Mouse (Mus musculus) embryo, embryonic 11.5 days (tissue): ENCODE results near the gene Rere.
A peak's percentile ranks its signal among the peaks of the same experiment; 100 is the strongest.
"Not testable (repeated sequence)": the region's sequence is repeated elsewhere in the genome, so short reads cannot be mapped to it uniquely, and the experiment has no call there.

ENCODE experiments used
- DNase-seq: peaks from one replicate; pipeline ENCODE4 v3.0.0-alpha.2; 2012; ENCODE audit warnings: low read depth, low spot score

Gene Rere

DNA sequence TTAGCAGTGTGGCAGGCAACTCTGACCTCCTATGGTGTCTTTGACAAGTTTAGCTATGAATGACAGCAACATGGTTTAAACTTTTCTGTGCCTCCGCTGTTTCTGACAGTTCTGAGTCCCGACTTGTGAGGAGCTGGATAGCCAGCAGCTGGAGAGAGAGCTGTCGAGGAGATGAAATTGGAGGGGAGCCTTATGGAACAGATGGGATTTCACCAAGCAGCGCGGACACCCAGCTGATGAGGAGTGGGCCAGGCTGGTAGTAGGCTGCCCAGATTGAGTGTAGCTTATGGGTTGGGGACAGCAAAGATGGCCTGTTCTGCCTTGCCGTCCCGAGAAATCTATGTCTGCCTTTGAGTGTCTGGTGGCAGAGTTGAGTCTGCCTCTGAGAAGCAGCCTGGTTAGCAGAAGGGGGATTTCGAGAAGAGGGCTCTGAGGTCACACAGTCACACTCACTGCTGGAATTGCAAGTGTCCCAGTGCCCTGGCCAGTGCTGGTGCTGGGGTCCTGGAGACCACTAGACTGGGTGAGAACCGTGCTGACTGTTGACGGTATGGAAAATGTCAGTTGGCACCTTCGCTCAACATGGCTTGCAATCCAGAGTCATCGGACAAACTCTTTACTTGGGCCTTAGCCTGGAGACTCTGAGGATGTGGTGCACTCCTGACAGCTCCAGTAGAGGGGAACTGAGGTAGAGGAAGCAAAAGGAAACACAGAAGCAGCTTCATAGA lies 268.7 kb downstream of the Rere start:
- DNase-seq = no peak

DNA sequence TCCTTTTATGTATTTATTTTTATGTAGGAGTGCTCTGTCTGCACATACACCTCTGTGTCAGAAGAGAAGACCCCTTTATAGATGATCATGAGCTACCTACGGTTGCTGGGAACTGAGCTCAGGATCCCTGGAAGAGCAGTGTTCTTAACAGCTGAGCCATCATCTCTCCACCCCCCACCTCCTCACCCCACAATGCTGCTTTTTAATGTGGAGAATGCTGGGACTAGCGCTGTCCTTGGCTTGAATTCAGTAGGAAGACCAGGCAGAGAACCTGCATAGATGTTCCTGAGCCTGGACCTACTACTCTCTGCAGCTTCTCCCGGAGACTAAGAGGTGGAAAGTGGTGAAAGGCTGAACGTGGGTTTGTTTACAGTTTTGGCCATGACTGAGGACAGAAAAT lies 269.9 kb downstream of the Rere start:
- no peak for DNase-seq

DNA sequence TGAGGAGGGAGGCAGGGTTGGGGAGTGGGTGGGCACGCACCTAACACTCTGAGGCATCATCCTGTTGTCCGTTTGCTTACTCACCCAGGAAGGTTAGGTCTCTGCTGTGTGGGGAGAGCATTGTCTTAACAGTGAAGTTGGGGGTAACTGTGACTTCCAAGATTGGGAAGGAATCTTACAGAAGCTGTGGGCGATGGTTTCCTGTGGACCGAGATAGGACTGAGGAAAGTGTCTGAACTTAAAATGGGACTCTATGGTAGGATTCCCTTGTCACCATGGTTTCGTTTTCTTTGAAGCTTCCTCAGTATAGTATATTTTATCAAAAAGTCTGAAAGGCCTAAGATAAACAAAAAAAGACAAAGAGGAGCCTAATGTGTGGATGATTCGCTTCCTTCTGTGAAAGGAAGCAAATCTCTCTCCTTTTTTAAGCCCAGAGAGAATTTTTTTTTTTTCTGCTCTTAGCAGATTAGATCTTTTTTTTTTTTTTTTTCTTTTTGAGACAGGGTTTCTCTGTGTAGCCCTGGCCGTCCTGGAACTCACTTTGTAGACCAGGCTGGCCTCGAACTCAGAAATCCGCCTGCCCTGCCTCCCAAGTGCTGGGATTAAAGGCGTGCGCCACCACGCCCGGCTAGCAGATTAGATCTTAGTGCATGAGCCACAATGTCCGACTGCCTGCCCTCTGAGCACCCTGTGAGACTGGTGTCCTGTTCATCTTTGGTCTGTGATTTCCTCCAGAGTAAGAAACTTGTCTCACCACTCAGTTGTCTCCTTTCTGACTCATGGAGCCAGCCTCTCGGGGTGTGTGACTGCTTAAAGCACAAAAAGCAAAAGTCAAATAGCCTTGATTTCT lies 271.5 kb downstream of the Rere start:
- DNase-seq = no peak

DNA sequence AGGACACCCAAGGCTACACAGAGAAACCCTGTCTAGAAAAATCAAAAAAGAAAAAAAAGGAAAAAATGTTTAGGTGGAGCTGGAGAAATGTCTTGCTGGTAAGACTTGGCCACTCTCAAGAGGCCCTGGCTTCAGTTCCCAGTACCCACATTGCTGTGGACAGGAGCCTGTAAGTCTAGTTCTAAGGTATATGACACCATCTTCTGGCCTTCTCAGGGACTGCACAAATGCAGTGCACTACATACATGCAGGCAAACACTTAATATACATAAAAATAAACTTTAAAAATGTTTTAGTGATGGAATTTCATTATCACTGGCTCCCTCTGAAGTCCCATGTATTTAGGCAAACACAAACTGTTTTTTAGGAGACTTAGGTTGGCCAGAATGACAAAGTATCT lies 274.3 kb downstream of the Rere start:
- DNase-seq = no peak

DNA sequence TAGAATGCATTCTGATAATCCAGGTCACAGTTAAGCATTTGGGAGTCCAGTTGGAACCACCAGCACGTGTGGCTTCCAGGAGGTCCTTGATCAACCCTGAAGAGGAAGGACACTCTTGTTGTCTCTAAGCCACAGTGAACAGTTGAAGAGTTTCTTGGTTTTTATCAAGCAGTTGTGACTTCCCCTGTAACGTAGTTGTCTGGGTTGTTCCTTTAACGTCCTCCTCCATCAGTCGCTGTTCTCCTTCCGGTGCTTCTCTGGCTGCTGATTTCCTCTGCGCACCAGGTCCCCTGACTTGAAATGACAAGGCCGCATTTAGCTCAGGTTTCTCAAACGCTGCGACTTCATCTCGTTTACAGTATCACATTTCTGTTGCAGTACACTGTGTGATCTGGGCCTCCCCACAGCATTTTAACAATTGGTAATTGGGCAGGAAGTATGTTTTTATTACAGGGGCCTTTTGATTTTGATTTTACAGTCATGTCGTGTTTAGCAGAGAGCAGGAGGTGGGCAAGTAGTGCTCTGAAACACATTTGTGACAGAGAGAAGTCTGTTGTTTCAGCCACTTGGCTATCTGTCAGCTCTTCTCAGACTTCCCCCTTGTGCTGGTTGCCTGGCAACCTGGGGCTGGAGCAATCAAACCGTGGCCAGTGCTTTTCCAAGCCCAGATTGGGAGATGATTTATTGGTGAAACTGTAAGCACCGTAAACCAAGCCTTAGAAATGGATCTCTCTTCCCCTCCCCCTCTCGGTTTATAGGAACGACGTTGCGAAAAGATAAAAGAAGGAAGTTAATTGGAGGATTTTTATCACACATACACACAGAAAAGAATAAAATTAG lies 275.2 kb downstream of the Rere start:
- DNase-seq = peak; percentile 78

DNA sequence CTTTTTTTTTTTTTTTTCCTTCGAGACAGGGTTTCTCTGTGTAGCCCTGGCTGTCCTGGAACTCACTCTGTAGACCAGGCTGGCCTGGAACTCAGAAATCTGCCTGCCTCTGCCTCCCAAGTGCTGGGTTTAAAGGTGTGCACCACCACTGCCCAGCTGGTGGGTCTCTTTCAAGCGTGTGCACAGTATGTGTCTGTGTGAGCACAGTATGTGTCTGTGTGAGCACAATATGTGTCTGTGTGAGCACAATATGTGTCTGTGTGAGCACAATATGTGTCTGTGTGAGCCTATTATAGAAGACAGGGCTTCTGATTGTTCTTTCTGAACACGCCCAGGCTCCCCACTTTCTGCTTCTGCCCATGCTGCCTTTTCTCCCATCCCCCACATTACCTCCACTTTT lies 275.8 kb downstream of the Rere start:
- not testable (repeated sequence) for DNase-seq

DNA sequence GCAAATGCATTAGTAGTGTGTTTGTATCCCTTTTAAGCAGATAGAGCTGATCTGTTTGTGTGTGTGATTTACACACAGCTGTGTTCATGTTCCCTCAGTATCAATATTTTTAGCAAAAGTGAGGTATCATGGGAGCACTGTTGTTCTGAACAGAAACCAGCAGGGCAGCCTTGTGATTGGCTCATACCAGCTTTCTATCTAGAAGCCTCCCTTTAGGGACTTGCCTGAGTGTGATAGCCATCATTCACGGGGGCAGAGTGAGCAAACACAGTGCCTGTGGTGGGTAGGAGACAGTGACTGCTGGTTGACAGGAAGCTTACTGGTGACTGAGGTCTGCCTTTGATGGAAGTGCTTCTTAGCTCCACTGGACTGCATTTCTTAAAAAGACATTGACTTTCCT lies 276.5 kb downstream of the Rere start:
- DNase-seq = no peak

DNA sequence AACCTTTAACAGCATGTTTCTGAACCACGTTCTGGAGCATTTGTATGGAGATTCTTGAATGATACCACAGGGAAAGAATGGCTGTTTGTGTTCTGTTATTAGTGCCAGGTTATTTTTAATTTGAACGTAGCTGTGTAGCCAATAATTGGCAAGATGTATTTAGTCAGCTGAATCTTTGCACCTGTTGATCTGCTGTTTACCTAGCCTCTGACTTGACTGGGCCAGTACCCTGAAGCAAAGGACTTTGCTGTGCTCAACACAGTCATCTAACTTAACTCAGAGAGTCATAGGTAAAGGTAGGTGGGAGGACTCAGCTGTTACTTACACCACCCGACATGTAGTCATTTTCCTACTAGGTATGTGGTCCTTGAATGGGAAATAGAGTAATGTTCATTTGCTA lies 278.1 kb downstream of the Rere start:
- DNase-seq = no peak

DNA sequence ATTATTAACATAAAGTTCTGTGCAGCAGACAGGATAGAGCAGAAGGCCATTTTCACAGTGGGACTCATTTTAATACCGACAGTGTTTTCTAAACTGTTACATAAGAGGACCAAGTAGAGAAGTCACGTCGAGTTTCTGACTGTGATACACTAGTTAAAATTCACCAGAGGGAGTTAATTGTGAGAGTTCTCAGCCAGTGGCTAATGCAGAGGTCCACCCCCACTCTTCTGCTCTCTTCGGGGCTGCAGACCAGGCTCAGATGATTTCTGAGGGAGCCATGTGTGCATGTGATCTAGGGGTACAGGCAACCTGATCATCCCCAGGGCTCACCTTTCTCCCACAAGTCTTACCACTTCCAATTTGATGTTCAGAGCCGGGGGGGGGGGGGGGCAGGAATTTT lies 281.8 kb downstream of the Rere start:
- no peak for DNase-seq

DNA sequence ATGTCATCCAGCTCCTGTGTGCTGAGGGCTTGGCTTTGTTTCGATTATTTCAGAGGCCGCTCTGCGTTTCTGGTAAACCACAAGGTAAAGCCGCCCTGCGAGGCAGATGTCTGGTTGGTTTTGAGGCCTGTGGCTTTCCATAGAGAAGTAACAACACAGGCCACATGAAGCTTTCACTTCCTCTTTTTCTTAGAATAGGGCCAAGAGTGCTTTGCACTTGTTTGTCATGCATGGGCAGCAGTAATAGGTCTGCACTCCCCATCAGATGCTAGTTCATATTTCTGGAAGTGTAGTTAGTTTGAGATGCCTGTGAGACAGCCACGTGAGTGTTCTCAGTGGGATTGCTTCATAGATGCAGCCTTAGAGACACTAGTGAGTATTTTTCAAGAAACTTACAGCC lies 284.7 kb downstream of the Rere start:
- DNase-seq = no peak

DNA sequence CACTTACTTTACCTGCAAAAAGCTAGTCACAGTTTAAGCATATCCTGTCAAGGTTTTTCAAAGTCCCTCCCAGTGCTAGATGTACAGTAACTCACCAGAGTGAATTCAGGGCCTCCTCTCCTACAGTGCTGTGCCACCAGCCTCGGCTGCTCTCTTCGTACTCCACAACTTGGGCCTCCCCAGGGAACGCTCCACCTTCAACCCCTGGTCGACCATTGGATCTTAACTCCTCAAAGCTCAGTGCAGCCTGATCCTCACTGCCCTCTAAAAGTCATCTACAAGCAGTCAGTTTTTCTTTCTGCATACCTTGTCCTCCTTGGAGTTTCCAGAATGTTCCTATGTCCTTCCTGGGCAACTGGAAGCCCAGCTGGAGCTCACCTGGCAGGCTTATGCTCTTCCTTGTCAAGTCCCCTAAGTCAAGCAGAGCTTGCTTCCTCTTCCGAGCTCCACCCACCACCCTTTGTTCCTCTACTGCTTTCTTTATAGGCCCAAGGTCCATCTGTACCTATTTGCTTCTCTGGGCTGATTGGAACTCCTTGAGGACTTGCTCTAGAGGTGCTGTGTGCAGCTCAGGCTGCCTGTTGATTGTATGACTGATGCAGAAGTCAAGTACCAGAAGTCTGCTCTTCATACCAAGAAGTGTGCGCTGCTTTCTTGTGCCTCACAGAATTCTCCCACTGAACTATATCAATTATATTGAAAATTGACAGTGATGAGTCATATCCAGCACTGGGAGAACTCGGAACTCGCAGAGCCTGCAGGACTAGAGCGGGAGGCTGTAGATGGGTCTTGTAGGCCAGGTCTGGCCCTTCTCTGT lies 287.1 kb downstream of the Rere start:
- DNase-seq = no peak

DNA sequence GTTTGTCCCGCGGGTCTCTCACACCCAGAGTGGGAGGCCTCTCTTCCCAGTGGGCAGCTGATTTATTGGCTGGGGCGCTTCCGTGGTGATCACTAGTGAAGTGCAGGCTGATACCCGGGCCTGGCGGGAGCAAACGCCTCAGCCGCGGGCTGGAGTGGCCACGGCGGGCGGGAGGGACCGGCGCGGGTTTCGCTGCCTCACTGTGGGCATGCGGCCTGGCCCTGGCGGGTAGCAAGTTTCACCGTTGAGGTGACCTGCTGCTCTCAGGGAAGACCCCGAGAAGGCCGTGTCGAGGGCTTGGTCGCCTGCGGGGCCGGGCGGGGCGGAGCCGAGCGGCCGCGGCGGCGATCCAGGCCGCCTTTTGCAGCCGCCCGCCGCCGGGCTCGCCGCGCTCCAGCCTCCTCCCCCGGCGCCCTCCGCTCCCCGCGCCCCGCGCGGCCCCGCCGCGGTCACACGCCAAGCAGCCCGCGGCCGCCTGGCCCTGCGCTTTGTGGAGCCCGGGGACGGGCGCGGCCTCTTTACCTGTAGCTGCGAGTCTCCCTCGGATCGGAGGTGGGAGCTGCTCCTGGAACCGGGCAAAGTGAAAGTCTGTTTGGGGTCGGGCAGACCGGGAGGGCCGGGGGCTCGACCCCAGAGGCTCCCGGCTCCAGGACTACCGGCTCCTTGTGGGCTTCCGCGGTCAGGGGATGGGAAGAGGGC lies 287.8 kb downstream of the Rere start:
- peak; percentile 51 for DNase-seq

DNA sequence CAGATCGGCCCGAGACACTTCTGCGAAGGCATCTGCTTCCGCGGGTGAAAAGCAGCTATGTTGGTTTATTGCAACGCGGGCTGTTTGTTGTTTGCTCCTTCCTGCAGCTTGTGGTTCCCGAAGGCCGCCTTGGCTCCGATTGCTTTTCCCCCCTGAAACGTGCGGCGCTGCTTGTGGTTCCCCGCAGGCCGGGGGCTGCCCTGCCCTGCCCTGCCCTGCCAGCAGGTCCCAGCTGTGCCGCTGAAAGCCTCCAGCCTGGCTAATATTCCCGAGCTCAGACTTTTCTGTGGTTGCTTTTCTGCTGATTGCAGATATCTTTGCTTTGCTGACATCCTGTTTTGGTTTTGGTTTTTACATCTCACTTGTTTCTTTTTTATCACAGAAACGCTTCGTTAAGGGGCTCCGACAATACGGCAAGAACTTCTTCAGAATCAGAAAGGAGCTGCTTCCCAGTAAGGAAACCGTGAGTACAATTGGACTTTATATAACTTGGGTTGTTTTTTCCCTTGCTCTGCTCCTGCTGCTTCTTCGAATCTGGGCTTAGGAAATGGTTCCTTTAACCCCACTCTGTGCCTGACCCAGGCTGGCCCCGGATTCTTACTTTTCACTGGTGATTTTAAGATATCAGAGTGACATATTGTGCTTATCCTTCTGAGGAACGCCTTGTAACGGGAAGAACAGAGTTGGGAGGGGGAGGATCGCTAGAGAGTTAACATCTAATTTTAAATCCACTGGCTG lies 288.6 kb downstream of the Rere start:
- no peak for DNase-seq

DNA sequence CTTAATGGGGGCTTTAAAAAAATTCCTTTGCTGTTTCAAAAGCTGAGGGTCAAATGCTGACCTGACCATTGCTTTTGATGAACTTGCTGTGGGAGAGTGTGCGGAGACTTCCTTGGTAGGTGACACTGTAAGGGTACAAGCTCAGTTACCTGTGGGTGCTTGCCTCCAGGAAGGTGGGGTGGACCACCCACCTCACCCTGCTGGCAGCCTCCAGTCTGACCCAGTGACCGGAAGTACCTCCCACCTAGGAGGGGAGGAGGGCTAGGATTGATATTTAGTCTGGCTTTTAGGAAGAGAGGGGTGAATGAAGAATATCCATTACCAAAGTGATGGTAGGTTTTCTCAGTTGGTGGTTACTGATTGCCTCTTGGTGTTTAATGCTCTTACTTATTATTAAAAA lies 289.3 kb downstream of the Rere start:
- no peak for DNase-seq

DNA sequence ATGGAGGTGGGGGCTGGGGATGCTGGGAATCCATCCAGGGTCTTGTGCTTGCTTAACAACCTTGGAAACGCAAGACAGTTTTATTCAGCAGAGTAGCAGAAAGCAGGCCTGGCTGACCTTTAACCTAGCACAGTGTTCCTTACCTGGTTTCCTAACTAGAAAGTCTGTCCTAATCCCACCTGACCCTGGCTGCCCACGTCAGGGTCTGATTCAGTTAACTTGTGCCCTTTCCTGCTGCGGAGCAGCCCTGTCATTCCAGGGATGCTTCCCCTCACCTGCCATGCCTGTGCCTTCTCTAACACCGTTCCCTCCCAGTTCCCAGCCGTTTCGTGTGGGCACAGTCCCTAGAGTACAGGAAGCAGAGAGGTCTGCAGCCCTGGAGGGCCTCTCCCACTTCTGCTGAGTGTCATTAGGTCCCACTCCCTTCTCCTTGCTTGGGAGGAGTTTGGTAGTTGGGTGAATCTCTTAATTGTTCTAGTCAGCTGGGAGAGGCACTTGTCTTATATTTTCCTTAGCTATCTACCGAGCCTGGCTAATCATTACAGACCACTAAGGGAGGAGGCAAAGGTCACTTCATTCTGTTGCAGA lies 290.8 kb downstream of the Rere start:
- no peak for DNase-seq

DNA sequence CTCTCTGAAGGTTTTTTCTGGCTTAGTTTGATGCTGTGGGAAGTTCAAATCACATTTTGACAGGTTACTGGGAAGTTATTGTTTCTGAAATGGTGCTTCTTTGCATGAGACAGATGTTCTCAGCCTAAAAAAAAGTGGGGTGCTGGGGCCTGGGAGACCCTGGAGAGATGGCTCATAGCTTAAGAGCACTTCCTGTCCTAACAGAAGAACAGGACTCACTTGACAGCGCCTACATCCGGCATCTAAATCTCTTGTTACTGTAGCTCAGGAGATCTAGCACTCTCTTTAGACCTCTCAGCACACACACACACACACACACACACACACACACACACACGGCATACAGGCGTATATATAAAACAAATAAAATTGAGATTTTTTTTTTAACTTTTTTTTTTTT lies 291.5 kb downstream of the Rere start:
- no peak for DNase-seq

DNA sequence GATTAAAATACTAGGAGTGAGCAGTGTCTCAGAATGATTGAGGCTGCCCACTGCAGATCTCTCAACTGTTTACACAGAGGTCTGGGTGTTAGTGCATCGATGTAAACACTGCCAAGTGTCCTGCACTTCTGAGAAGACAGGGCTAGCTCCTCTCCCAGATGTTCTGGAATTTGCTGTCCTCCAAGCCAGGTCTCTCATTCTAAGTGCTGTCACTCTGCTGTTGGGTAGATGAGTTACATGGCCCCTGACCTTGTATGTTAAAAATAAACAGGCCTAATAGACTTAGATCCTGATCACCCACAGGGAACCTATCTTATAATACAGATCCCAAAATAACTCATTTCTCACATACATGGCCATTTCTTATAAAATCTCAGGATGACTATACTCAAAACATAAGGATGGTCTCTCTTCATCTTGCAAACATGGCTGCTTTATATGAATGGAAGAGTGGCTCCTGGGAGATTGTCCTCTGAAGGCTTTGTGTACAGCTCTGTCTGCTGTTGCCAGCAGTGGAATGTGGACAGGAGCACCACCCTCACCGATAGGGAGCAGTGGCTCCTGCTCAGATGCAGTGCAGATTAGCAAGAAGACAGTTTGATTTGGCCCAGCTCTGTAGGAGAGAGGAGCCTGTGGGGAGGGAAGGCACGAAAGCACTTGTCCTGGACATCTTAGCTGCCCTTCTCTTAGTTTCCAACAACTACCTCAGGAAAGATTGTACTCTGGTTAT lies 294.1 kb downstream of the Rere start:
- no peak for DNase-seq

DNA sequence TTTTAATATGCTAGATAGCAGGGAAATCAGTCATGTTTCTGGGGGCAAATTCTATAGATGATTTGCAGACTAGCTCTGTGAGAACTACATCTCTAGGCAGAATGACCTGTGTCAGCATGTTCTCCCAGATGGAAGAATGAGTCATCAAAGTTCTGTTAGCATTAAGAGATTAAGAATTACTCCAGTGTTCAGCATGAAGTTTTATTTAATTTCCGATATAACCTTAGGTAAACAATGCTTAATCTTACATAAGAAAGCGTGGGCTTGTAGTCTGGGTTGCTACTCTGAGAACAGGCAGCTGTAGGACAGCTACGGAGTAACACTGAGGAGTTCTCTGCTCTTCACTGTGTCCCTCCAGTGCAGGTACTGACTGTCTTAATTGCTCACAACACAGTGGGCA lies 294.9 kb downstream of the Rere start:
- DNase-seq = no peak

DNA sequence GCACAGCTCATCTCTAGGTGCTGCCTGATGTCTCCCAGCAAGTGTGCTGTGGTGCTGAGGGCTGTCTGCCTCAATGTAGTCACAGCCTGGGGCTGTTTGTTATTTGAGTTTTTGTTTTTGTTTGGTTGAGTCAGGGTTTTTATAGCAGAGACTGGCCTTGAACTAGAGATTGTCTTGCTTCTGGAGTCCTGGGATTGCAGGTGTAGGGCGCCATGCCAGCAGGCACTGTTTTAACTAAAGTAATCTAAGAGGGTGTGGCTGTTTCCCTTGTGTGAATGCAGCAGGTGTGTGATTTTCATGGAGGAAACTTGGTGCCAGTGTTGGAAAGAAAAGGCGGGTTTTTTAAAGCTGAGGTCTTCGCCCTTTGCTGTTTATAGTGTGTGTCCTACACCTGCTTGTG lies 296.6 kb downstream of the Rere start:
- DNase-seq = no peak
